Mouse (Mus musculus) CH12.LX (cell line): ENCODE measurements around the gene Rnf144a. TPM values are rescaled to one million over a fixed set of nuclear protein-coding genes. Genes with fewer than 3 reads are reported as not detected.

ENCODE experiments used
- DNase-seq: peaks from one replicate; pipeline ENCODE4 v3.0.0-alpha.2; 2013; ENCODE audit errors: extremely low read depth
- H3K27ac ChIP-seq: 2 replicates; pipeline ENCODE4 v1.5.1; 2012; ENCODE audit warnings: low read depth, mild to moderate bottlenecking, control low read depth, moderate library complexity; ENCODE audit not compliant: insufficient read depth
- H3K27me3 ChIP-seq: replicated peaks from 2 replicates; pipeline ENCODE3; 2012; ENCODE audit warnings: inconsistent platforms
- H3K36me3 ChIP-seq, 2 experiments: replicated peaks in 1 of 2; 2 replicates each; pipeline versions ENCODE3 to v1.6.1; 2012; ENCODE audit warnings: inconsistent platforms in 1 of 2, low read length in 1 of 2, mild to moderate bottlenecking in 1 of 2, mixed read lengths in 1 of 2, moderate library complexity in 1 of 2; ENCODE audit not compliant: control insufficient read depth in 1 of 2, insufficient read depth in 1 of 2
- H3K4me1 ChIP-seq, 2 experiments: 2 replicates each; pipeline ENCODE4 v1.6.1; 2012; ENCODE audit warnings: inconsistent platforms in 1 of 2, moderate library complexity in 1 of 2; ENCODE audit not compliant: insufficient read depth in 2 of 2, control insufficient read depth in 1 of 2
- H3K4me2 ChIP-seq: 2 replicates; pipeline ENCODE4 v1.6.1; 2012; ENCODE audit warnings: low read depth, mild to moderate bottlenecking, control low read depth; ENCODE audit not compliant: poor library complexity, insufficient read depth, severe bottlenecking
- H3K4me3 ChIP-seq, 3 experiments: fragments of 150-350 bp in 1 of 3; sonication (generic) in 1 of 3; replicated peaks in 1 of 3; 2 replicates each; pipeline versions ENCODE3 to v1.5.1; 2011 to 2012; ENCODE audit warnings: low read depth in 2 of 3, low read length in 2 of 3, mild to moderate bottlenecking in 2 of 3, moderate library complexity in 2 of 3, control low read depth in 1 of 3, improper control_type of control experiment in 1 of 3, inconsistent platforms in 1 of 3, mixed read lengths in 1 of 3; ENCODE audit not compliant: poor library complexity in 1 of 3
- H3K79me2 ChIP-seq: replicated peaks from 2 replicates; pipeline ENCODE4 v1.6.1; 2012; ENCODE audit warnings: mild to moderate bottlenecking, moderate library complexity; ENCODE audit not compliant: control insufficient read depth, poor library complexity, insufficient read depth, severe bottlenecking; ENCODE audit errors: extremely low read depth
- H3K9ac ChIP-seq: 2 replicates; pipeline ENCODE4 v1.6.1; 2012; ENCODE audit warnings: low read depth, mild to moderate bottlenecking, control low read depth, moderate library complexity; ENCODE audit not compliant: insufficient read depth
- H3K9me3 ChIP-seq: replicated peaks from 2 replicates; pipeline ENCODE3; 2012; ENCODE audit warnings: low read length, inconsistent platforms, mixed read lengths
- BHLHE40 ChIP-seq: IDR thresholded peaks from 2 replicates; pipeline ENCODE4 v1.6.1; 2011; ENCODE audit warnings: mild to moderate bottlenecking, low read depth, low read length, improper control_type of control experiment
- CHD1 ChIP-seq: IDR thresholded peaks from 2 replicates; pipeline ENCODE4 v1.6.1; 2012; ENCODE audit warnings: low read depth, low read length, improper control_type of control experiment, inconsistent platforms
- CHD2 ChIP-seq: IDR thresholded peaks from 2 replicates; pipeline ENCODE4 v1.6.1; 2011; ENCODE audit warnings: low read length, improper control_type of control experiment
- ELF1 ChIP-seq: IDR thresholded peaks from 2 replicates; pipeline ENCODE4 v1.6.1; 2014; ENCODE audit warnings: low read depth, mild to moderate bottlenecking, inconsistent platforms, low read length, improper control_type of control experiment
- ETS1 ChIP-seq: conservative IDR thresholded peaks from 2 replicates; pipeline ENCODE4 v1.6.1; 2012; ENCODE audit warnings: low read depth, mild to moderate bottlenecking, inconsistent platforms, low read length, improper control_type of control experiment, moderate library complexity
- HCFC1 ChIP-seq: IDR thresholded peaks from 2 replicates; pipeline ENCODE4 v1.6.1; 2012; ENCODE audit warnings: low read depth, mild to moderate bottlenecking, inconsistent platforms, low read length, improper control_type of control experiment
- JUN ChIP-seq: IDR thresholded peaks from 2 replicates; pipeline ENCODE4 v1.6.1; 2011; ENCODE audit warnings: low read depth, mild to moderate bottlenecking, low read length, improper control_type of control experiment, moderate library complexity; ENCODE audit not compliant: insufficient read depth
- JUND ChIP-seq: conservative IDR thresholded peaks from 2 replicates; pipeline ENCODE4 v1.6.1; 2011; ENCODE audit warnings: low read depth, low read length, improper control_type of control experiment
- KAT2A ChIP-seq: IDR thresholded peaks from 2 replicates; pipeline ENCODE4 v1.6.1; 2012; ENCODE audit warnings: low read length, improper control_type of control experiment, inconsistent platforms; ENCODE audit not compliant: insufficient replicate concordance
- MAX ChIP-seq: IDR thresholded peaks from 2 replicates; pipeline ENCODE4 v1.6.1; 2011; ENCODE audit warnings: low read length, improper control_type of control experiment
- MEF2A ChIP-seq: IDR thresholded peaks from 2 replicates; pipeline ENCODE4 v1.6.1; 2014; ENCODE audit warnings: low read depth, mild to moderate bottlenecking, inconsistent platforms, low read length, improper control_type of control experiment, borderline replicate concordance
- MYC ChIP-seq: IDR thresholded peaks from 2 replicates; pipeline ENCODE4 v1.6.1; 2011; ENCODE audit warnings: low read depth, mild to moderate bottlenecking, improper control_type of control experiment, low read length
- NELFE ChIP-seq: IDR thresholded peaks from 2 replicates; pipeline ENCODE4 v1.6.1; 2011; ENCODE audit warnings: low read depth, low read length, improper control_type of control experiment
- POLR2A ChIP-seq: IDR thresholded peaks from 2 replicates; pipeline ENCODE4 v1.6.1; 2011; ENCODE audit warnings: low read depth, mild to moderate bottlenecking, improper control_type of control experiment, low read length
- RAD21 ChIP-seq: IDR thresholded peaks from 2 replicates; pipeline ENCODE4 v1.6.1; 2011; ENCODE audit warnings: low read depth, mild to moderate bottlenecking, low read length, improper control_type of control experiment, moderate library complexity
- SIN3A ChIP-seq: IDR thresholded peaks from 2 replicates; pipeline ENCODE4 v1.6.1; 2012; ENCODE audit warnings: low read length, improper control_type of control experiment, inconsistent platforms
- SMC3 ChIP-seq: IDR thresholded peaks from 2 replicates; pipeline ENCODE4 v1.6.1; 2011; ENCODE audit warnings: low read depth, low read length, improper control_type of control experiment
- TBP ChIP-seq: conservative IDR thresholded peaks from 2 replicates; pipeline ENCODE4 v1.6.1; 2011; ENCODE audit warnings: low read depth, low read length, improper control_type of control experiment
- UBTF ChIP-seq: IDR thresholded peaks from 2 replicates; pipeline ENCODE4 v1.6.1; 2012; ENCODE audit warnings: low read depth, mild to moderate bottlenecking, inconsistent platforms, low read length, improper control_type of control experiment, moderate library complexity
- USF1 ChIP-seq: IDR thresholded peaks from 2 replicates; pipeline ENCODE4 v1.6.1; 2014; ENCODE audit warnings: low read depth, mild to moderate bottlenecking, inconsistent platforms, low read length, improper control_type of control experiment
- ZC3H11A ChIP-seq: IDR thresholded peaks from 2 replicates; pipeline ENCODE4 v1.6.1; 2012; ENCODE audit warnings: low read depth, mild to moderate bottlenecking, inconsistent platforms, low read length, improper control_type of control experiment
- ZKSCAN1 ChIP-seq: IDR thresholded peaks from 2 replicates; pipeline ENCODE4 v1.6.1; 2012; ENCODE audit warnings: low read depth, inconsistent platforms, low read length, improper control_type of control experiment, borderline replicate concordance
- dilution Hi-C: fragments of 300-500 bp; cut with MboI; formaldehyde crosslinking; loops from 2 replicates; pipeline ENCODE4 v1.14.3; 2020; ENCODE audit warnings: low sequenced_read_pairs; ENCODE audit not compliant: extremely low pct_unique_long_range_greater_than_20kb, extremely low pct_ligation_motif_present
- in situ Hi-C: fragments of 300-500 bp; cut with MboI; formaldehyde crosslinking; loops from 3 replicates; pipeline ENCODE4 v1.14.3; 2019; ENCODE audit warnings: low sequenced_read_pairs, low pct_ligation_motif_present, low pct_unique_long_range_greater_than_20kb, mixed read lengths
- polyA plus RNA-seq: library from polyadenylated mRNA; unstranded; fragments of >175 nt; gene quantifications from 2 replicates; pipeline ENCODE4 v1.2.1, GENCODE M21; 2012; ENCODE audit warnings: low read depth; ENCODE audit not compliant: insufficient read length
- total RNA-seq, 2 experiments: library from RNA; depleted of rRNA; stranded (reverse); fragments of 300-350 nt in 1 of 2; fragments of >200 nt in 1 of 2; gene quantifications; 2 replicates each; pipeline ENCODE4 v1.2.3; 2012 to 2014

The Rnf144a gene
- total and polyA plus RNA-seq, 3 experiments: 0.04 to 0.57 (median 0.52) TPM

DNA sequence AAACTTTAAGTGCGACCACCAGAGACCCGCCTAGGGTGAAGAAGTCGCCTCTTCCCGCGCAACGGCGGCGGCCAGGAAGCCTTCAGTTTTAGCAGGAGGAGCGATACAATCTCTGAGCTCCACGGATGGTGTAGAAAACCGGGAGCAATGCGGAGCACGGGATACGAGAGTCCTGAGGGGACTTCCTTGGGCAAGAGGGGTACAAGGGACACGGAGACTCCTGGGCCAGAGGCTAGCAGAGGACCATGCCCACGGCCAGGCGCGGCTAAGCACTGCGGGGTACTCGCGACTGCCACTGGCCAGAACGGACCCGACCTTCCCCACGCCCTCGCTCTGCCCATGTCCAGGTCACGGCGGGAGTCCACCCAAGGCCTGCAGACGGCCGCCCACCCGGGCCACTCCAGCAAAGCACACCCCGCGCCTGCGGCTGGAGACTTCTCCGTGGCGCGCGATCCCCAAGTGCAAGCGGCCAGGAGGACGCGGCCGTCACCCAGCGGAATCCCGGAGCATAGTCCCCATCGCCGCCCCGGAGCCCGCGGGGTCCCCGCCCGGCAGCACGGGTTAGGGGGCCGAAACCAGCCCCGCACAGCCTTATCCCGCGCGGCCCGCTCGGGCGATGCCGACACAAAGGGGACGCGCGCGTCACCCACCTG is 477 bp downstream of the Rnf144a start:
- Histone ChIP-seq H3K27ac (no peak overlapping the region), H3K9ac (no peak overlapping the region), H3K4me1 (peaks cover 0 to 18% of the 10 kb centered on the region in 2 experiments; a peak in 2 of 4 replicates), H3K4me2 (peak overlapping the region; percentile 50; the same call in 1 of the 2 replicates), H3K9me3 (no peaks in the 10 kb centered on the region), H3K4me3 (peak overlapping the region in 2 of 3 experiments; percentile 51 to 55), H3K79me2 (no peaks in the 10 kb centered on the region), H3K27me3 (no peaks in the 10 kb centered on the region), H3K36me3 (no peaks in the 10 kb centered on the region)
- in situ Hi-C loops: no loop called here
- dilution Hi-C loops: no loop called here
- no peak for TF ChIP-seq RAD21
- TF ChIP-seq ELF1: no peak
- no peak for TF ChIP-seq POLR2A
- no peak for TF ChIP-seq JUND
- TF ChIP-seq USF1: no peak
- TF ChIP-seq MEF2A: no peak
- no peak for TF ChIP-seq UBTF
- TF ChIP-seq TBP: no peak
- TF ChIP-seq MAX: no peak
- no peak for TF ChIP-seq ZC3H11A
- no peak for TF ChIP-seq CHD2
- no peak for TF ChIP-seq NELFE
- no peak for TF ChIP-seq BHLHE40
- TF ChIP-seq HCFC1: no peak
- no peak for TF ChIP-seq KAT2A
- TF ChIP-seq JUN: no peak
- no peak for TF ChIP-seq SMC3
- no peak for DNase-seq

DNA sequence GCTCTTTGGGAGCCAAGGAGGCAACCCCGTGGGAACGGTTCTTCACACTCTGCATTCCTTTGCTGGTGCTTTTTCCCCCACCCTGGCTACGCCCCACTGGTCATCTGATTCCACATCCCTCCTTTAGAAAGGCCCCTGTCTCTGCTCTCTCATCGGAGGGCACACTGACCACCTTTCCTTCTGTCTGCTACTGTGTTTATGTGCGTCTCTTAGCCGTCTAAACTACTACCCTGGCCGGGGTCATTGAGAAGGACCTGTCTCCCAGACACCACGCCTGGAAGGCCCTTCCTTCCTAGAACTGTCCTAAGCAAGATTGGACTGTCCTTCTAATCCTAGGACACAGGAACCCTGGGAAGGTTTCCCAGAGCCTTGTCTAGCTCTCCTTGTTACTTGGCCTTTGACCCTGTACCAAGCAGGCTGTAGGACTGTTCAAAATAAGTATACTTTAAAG is 1.1 kb downstream of the Rnf144a start:
- dilution Hi-C loops (no loop called here), in situ Hi-C loops (no loop called here)
- Histone ChIP-seq H3K4me3 (no peak overlapping the region), H3K36me3 (no peaks in the 10 kb centered on the region), H3K4me2 (no peak overlapping the region), H3K9me3 (no peaks in the 10 kb centered on the region), H3K9ac (no peak overlapping the region), H3K79me2 (no peaks in the 10 kb centered on the region), H3K27me3 (no peaks in the 10 kb centered on the region), H3K27ac (no peak overlapping the region)
- DNase-seq: no peak
- TF ChIP-seq ZKSCAN1 (no peak), JUND (no peak), SIN3A (no peak), HCFC1 (no peak), USF1 (no peak), CHD1 (no peak), MYC (no peak), ETS1 (no peak), SMC3 (no peak)
- TF ChIP-seq, all 38 proteins: peak for 0
- peaks cover 0 to 18% of the 10 kb centered on the region in 2 experiments; a peak in 2 of 4 replicates for H3K4me1 ChIP-seq
